Mouse (Mus musculus) limb, embryonic 11.5 days (tissue): ENCODE results near the gene Myo18b. TPM values are rescaled to one million over a fixed set of nuclear protein-coding genes. Genes with fewer than 3 reads are reported as not detected.
A peak's percentile ranks its signal among the peaks of the same experiment; 100 is the strongest.

ENCODE experiments used
- ATAC-seq: fragments of 200-750 bp; cut with Nextera tagmentation; 2 replicates; pipeline ENCODE4 v1.8.0; 2017; ENCODE audit warnings: low read depth; ENCODE audit not compliant: insufficient number of reproducible peaks, low FRiP score, low TSS enrichment
- DNase-seq: peaks from one replicate; pipeline ENCODE4 v3.0.0-alpha.2; 2015; ENCODE audit warnings: low spot score
- H3K27ac ChIP-seq: fragments of 300-500 bp; sonication (generic); replicated peaks from 2 replicates; pipeline ENCODE4 v1.5.1; 2014; ENCODE audit warnings: low read depth, mild to moderate bottlenecking, low read length
- H3K27me3 ChIP-seq: fragments of 300-500 bp; sonication (generic); 2 replicates; pipeline ENCODE4 v1.6.1; 2014; ENCODE audit warnings: mild to moderate bottlenecking, low read length, mixed read lengths; ENCODE audit not compliant: control insufficient read depth, insufficient read depth
- H3K36me3 ChIP-seq: fragments of 300-500 bp; sonication (generic); 2 replicates; pipeline ENCODE4 v1.6.1; 2014; ENCODE audit warnings: mild to moderate bottlenecking, low read length, moderate library complexity, mixed read lengths; ENCODE audit not compliant: control insufficient read depth, insufficient read depth
- H3K4me1 ChIP-seq: fragments of 300-500 bp; sonication (generic); 2 replicates; pipeline ENCODE4 v1.6.1; 2014; ENCODE audit warnings: low read length, mixed read lengths; ENCODE audit not compliant: control insufficient read depth, insufficient read depth
- H3K4me2 ChIP-seq: fragments of 300-500 bp; sonication (generic); 2 replicates; pipeline ENCODE4 v1.6.1; 2014; ENCODE audit warnings: low read depth, mild to moderate bottlenecking, moderate library complexity; ENCODE audit not compliant: severe bottlenecking
- H3K4me3 ChIP-seq: fragments of 300-500 bp; sonication (generic); 2 replicates; pipeline ENCODE4 v1.5.1; 2014; ENCODE audit warnings: low read depth, low read length
- H3K9ac ChIP-seq: fragments of 300-500 bp; sonication (generic); 2 replicates; pipeline ENCODE4 v1.6.1; 2014; ENCODE audit warnings: mild to moderate bottlenecking, low read length
- H3K9me3 ChIP-seq: fragments of 300-500 bp; sonication (generic); 2 replicates; pipeline ENCODE4 v1.6.1; 2016; ENCODE audit warnings: low read length; ENCODE audit not compliant: control insufficient read depth
- WGBS: fragments of 180-500 bp; shearing (Covaris S2); extraction: QIAGEN DNeasy Blood & Tissue Kit; methylation state at CpG from one replicate; pipeline ENCODE4 v1.1.7; 2014; 5-methylcytosine and 5-hydroxymethylcytosine counted together
- polyA plus RNA-seq: library from polyadenylated mRNA; unstranded; fragments of >200 nt; fragmentation: Nextera tagmentation; extraction: Ambion mirVana; gene quantifications from 2 replicates; pipeline ENCODE4 v1.2.1, GENCODE M21; 2014

Gene Myo18b
- polyA plus RNA-seq, 1 experiment from 2014 or later: 0.48 TPM

- no peak overlapping the region for H3K4me2 ChIP-seq
- no peaks in the 10 kb centered on the region; the same call in 1 of the 2 replicates for H3K9me3 ChIP-seq
- no peaks in the 10 kb centered on the region for H3K27me3 ChIP-seq
- no peak overlapping the region for H3K4me3 ChIP-seq
- H3K4me1 ChIP-seq: peaks cover 7% of the 10 kb centered on the region
- no peaks in the 10 kb centered on the region for H3K36me3 ChIP-seq
- ATAC-seq (no peak), DNase-seq (peak; percentile 36)
- H3K27ac ChIP-seq: no peak overlapping the region
- no peak overlapping the region for H3K9ac ChIP-seq
- WGBS: 27% methylated on average over 10 of the region's 10 CpGs
Observed at GRCm38 (mm10) chr5:112660924-112661431, 235.2 kb downstream of the Myo18b start.

GRCm38 (mm10) chr5:112659295-112659694 lies 236.9 kb downstream of the Myo18b start:
- WGBS: 22% methylated on average over 4 of the region's 4 CpGs
- Histone ChIP-seq H3K27me3 (peaks cover 7% of the 10 kb centered on the region; the same call in 1 of the 2 replicates), H3K27ac (no peak overlapping the region), H3K4me1 (peaks cover 13% of the 10 kb centered on the region), H3K36me3 (no peaks in the 10 kb centered on the region), H3K9ac (no peak overlapping the region), H3K9me3 (no peaks in the 10 kb centered on the region; the same call in 1 of the 2 replicates), H3K4me2 (no peak overlapping the region), H3K4me3 (no peak overlapping the region)
- ATAC-seq (no peak), DNase-seq (no peak)

GRCm38 (mm10) chr5:112656811-112657210 lies 239.4 kb downstream of the Myo18b start:
- H3K4me3 ChIP-seq: no peak overlapping the region
- ATAC-seq (no peak), DNase-seq (no peak)
- peaks cover 13% of the 10 kb centered on the region for H3K4me1 ChIP-seq
- no peak overlapping the region for H3K9ac ChIP-seq
- 18% methylated on average over 6 of the region's 6 CpGs for whole genome bisulfite sequencing
- peaks cover 7% of the 10 kb centered on the region; the same call in 1 of the 2 replicates for H3K27me3 ChIP-seq
- no peaks in the 10 kb centered on the region for H3K36me3 ChIP-seq
- no peak overlapping the region for H3K27ac ChIP-seq
- H3K9me3 ChIP-seq: no peaks in the 10 kb centered on the region
- no peak overlapping the region for H3K4me2 ChIP-seq

GRCm38 (mm10) chr5:112655986-112656541 lies 240.1 kb downstream of the Myo18b start:
- Histone ChIP-seq H3K27me3 (peaks cover 7% of the 10 kb centered on the region; the same call in 1 of the 2 replicates), H3K9me3 (no peaks in the 10 kb centered on the region), H3K4me1 (peaks cover 13% of the 10 kb centered on the region), H3K4me2 (peak overlapping the region; percentile 33), H3K9ac (no peak overlapping the region), H3K36me3 (no peaks in the 10 kb centered on the region), H3K4me3 (0 out of 2 replicates have a peak overlapping the region, but pooled peaks have one; percentile 2), H3K27ac (no peak overlapping the region)
- DNase-seq: peak; percentile 34
- no peak for ATAC-seq
- under 1% methylated on average over 15 of the region's 15 CpGs for WGBS

- Histone ChIP-seq H3K27ac (no peak overlapping the region), H3K27me3 (peaks cover 7% of the 10 kb centered on the region; the same call in 1 of the 2 replicates), H3K4me1 (peaks cover 13% of the 10 kb centered on the region), H3K4me3 (0 out of 2 replicates have a peak overlapping the region, but pooled peaks have one; percentile 2), H3K4me2 (peak overlapping the region; percentile 33), H3K9ac (0 out of 2 replicates have a peak overlapping the region, but pooled peaks have one; percentile 9), H3K36me3 (no peaks in the 10 kb centered on the region), H3K9me3 (no peaks in the 10 kb centered on the region)
- no peak for DNase-seq
- WGBS: 3% methylated on average over 14 of the region's 14 CpGs
- 0 out of 2 replicates have a peak, but pooled peaks have one; percentile 47 for ATAC-seq
Observed at GRCm38 (mm10) chr5:112655529-112655928, 240.6 kb downstream of the Myo18b start.

GRCm38 (mm10) chr5:112652036-112652435 lies 244.1 kb downstream of the Myo18b start:
- no peak overlapping the region for H3K9ac ChIP-seq
- H3K9me3 ChIP-seq: no peaks in the 10 kb centered on the region
- peaks cover 11% of the 10 kb centered on the region for H3K4me1 ChIP-seq
- no peak overlapping the region for H3K4me3 ChIP-seq
- no peaks in the 10 kb centered on the region for H3K36me3 ChIP-seq
- no peak for DNase-seq
- H3K27me3 ChIP-seq: peaks cover 7% of the 10 kb centered on the region; the same call in 1 of the 2 replicates
- 83% methylated on average over 4 of the region's 4 CpGs for WGBS
- no peak overlapping the region for H3K4me2 ChIP-seq
- no peak for ATAC-seq
- H3K27ac ChIP-seq: no peak overlapping the region

- H3K27me3 ChIP-seq: no peaks in the 10 kb centered on the region
Observed at GRCm38 (mm10) chr5:112649164-112649702, 246.9 kb downstream of the Myo18b start.

GRCm38 (mm10) chr5:112646871-112647270 lies 249.3 kb downstream of the Myo18b start:
- no peaks in the 10 kb centered on the region for H3K27me3 ChIP-seq
- H3K27ac ChIP-seq: no peak overlapping the region
- H3K9ac ChIP-seq: no peak overlapping the region
- 94% methylated on average over 2 of the region's 2 CpGs for WGBS
- H3K4me1 ChIP-seq: no peaks in the 10 kb centered on the region
- ATAC-seq: no peak
- no peak overlapping the region for H3K4me3 ChIP-seq
- DNase-seq: no peak
- no peak overlapping the region for H3K4me2 ChIP-seq
- no peaks in the 10 kb centered on the region for H3K36me3 ChIP-seq
- H3K9me3 ChIP-seq: no peaks in the 10 kb centered on the region

More at GRCm38 (mm10) chr5:112649164-112649702, 246.9 kb downstream of the Myo18b start:
- H3K4me3 ChIP-seq: no peak overlapping the region
- H3K4me1 ChIP-seq: no peaks in the 10 kb centered on the region
- H3K27ac ChIP-seq: no peak overlapping the region
- no peaks in the 10 kb centered on the region for H3K36me3 ChIP-seq
- H3K9me3 ChIP-seq: no peaks in the 10 kb centered on the region
- no peak overlapping the region for H3K4me2 ChIP-seq
- no peak overlapping the region for H3K9ac ChIP-seq
- DNase-seq (no peak), ATAC-seq (no peak)
- 82% methylated on average over 6 of the region's 6 CpGs for WGBS
